Mouse (Mus musculus) lung, postnatal 0 days (tissue): ENCODE measurements at regions not wholly inside any gene's neighbourhood (a gene's known extent, or its start where the extent isn't known, plus 50 kb on each side); places are given as distances from the start of the nearest gene placed in this dataset.

Experiments used
- ATAC-seq: fragments of 200-750 bp; cut with Nextera tagmentation; 2 replicates; pipeline ENCODE4 v1.8.0; 2017; ENCODE audit warnings: moderate library complexity
- DNase-seq: peaks from one replicate; pipeline ENCODE4 v3.0.0-alpha.2; 2016; ENCODE audit warnings: low spot score
- H3K27ac ChIP-seq: fragments of 300-500 bp; sonication (generic); 2 replicates; pipeline ENCODE4 v1.5.1; 2014; ENCODE audit warnings: antibody characterized with exemption, mild to moderate bottlenecking, low read length, mixed read lengths
- H3K27me3 ChIP-seq: fragments of 300-500 bp; sonication (generic); replicated peaks from 2 replicates; pipeline ENCODE4 v1.6.1; 2014; ENCODE audit warnings: low read length, mixed read lengths; ENCODE audit not compliant: insufficient read depth
- H3K36me3 ChIP-seq: fragments of 300-500 bp; sonication (generic); 2 replicates; pipeline ENCODE4 v1.6.1; 2014; ENCODE audit warnings: low read length, mixed read lengths; ENCODE audit not compliant: insufficient read depth
- H3K4me1 ChIP-seq: fragments of 300-500 bp; sonication (generic); 2 replicates; pipeline ENCODE4 v1.6.1; 2014; ENCODE audit warnings: antibody characterized with exemption, low read depth, low read length, mixed read lengths; ENCODE audit not compliant: insufficient read depth
- H3K4me2 ChIP-seq: fragments of 300-500 bp; sonication (generic); replicated peaks from 2 replicates; pipeline ENCODE4 v1.6.1; 2014; ENCODE audit warnings: low read depth, mild to moderate bottlenecking, low read length, moderate library complexity, mixed read lengths
- H3K4me3 ChIP-seq: fragments of 300-500 bp; sonication (generic); 2 replicates; pipeline ENCODE4 v1.5.1; 2014; ENCODE audit warnings: low read depth, low read length
- H3K9ac ChIP-seq: fragments of 300-500 bp; sonication (generic); replicated peaks from 2 replicates; pipeline ENCODE4 v1.6.1; 2014; ENCODE audit warnings: low read depth, mild to moderate bottlenecking
- H3K9me3 ChIP-seq: fragments of 300-500 bp; sonication (generic); 2 replicates; pipeline ENCODE4 v1.6.1; 2016; ENCODE audit warnings: low read length, mixed read lengths
- CTCF ChIP-seq: IDR thresholded peaks from 2 replicates; pipeline ENCODE4 v1.5.1; 2016; ENCODE audit warnings: antibody characterized with exemption, mild to moderate bottlenecking
- EP300 ChIP-seq: IDR thresholded peaks from 2 replicates; pipeline ENCODE4 v1.6.1; 2016; ENCODE audit warnings: antibody characterized with exemption, mild to moderate bottlenecking, control low read depth
- WGBS: fragments of 180-500 bp; shearing (Covaris S2); extraction: QIAGEN DNeasy Blood & Tissue Kit; methylation state at CpG from one replicate; pipeline ENCODE4 v1.1.7; 2014; 5-methylcytosine and 5-hydroxymethylcytosine counted together

GRCm38 (mm10) chr1:14485746-14486145 is 1607.4 kb downstream of the 4930444P10Rik start:
- WGBS, result 59% methylated on average over 2 of the region's 2 CpGs
- no peaks in the 10 kb centered on the region for H3K4me1 ChIP-seq
- no peak for DNase-seq

GRCm38 (mm10) chr1:14484121-14484916 is 1608.8 kb downstream of the 4930444P10Rik start:
- 89% methylated on average over 6 of the region's 6 CpGs for WGBS
- H3K36me3 ChIP-seq, result no peaks in the 10 kb centered on the region
- no peak overlapping the region for H3K27ac ChIP-seq
- H3K4me2 ChIP-seq, result no peak overlapping the region
- TF ChIP-seq EP300, result no peak
- no peak for TF ChIP-seq CTCF
- H3K9me3 ChIP-seq, result no peaks in the 10 kb centered on the region
- no peaks in the 10 kb centered on the region for H3K4me1 ChIP-seq
- DNase-seq, result no peak
- no peaks in the 10 kb centered on the region for H3K27me3 ChIP-seq
- H3K9ac ChIP-seq, result no peak overlapping the region
- ATAC-seq, result no peak
- no peak overlapping the region for H3K4me3 ChIP-seq

More at GRCm38 (mm10) chr1:14485746-14486145, 1607.4 kb downstream of the 4930444P10Rik start:
- no peak for ATAC-seq
- Histone ChIP-seq H3K27ac (no peak overlapping the region), H3K4me2 (no peak overlapping the region), H3K4me3 (no peak overlapping the region), H3K36me3 (no peaks in the 10 kb centered on the region), H3K27me3 (no peaks in the 10 kb centered on the region), H3K9me3 (no peaks in the 10 kb centered on the region), H3K9ac (no peak overlapping the region)
- TF ChIP-seq EP300 (no peak), CTCF (no peak)

- ATAC-seq, result no peak
- H3K27me3 ChIP-seq, result no peaks in the 10 kb centered on the region
- no peak overlapping the region for H3K9ac ChIP-seq
- DNase-seq, result no peak
- no peaks in the 10 kb centered on the region for H3K36me3 ChIP-seq
- TF ChIP-seq CTCF, result no peak
- TF ChIP-seq EP300, result no peak
- H3K4me1 ChIP-seq, result no peaks in the 10 kb centered on the region
- H3K27ac ChIP-seq, result no peak overlapping the region
- WGBS, result 35% methylated on average over 3 of the region's 3 CpGs
- H3K4me3 ChIP-seq, result no peak overlapping the region
- H3K4me2 ChIP-seq, result no peak overlapping the region
- H3K9me3 ChIP-seq, result no peaks in the 10 kb centered on the region
Measured at GRCm38 (mm10) chr1:14472294-14472693, 1620.8 kb downstream of the 4930444P10Rik start.

GRCm38 (mm10) chr1:14471551-14471950 is 1621.6 kb downstream of the 4930444P10Rik start:
- Histone ChIP-seq H3K27me3 (no peaks in the 10 kb centered on the region), H3K9ac (no peak overlapping the region), H3K27ac (no peak overlapping the region), H3K4me2 (no peak overlapping the region), H3K4me1 (no peaks in the 10 kb centered on the region), H3K36me3 (no peaks in the 10 kb centered on the region), H3K9me3 (no peaks in the 10 kb centered on the region), H3K4me3 (no peak overlapping the region)
- ATAC-seq, result no peak
- WGBS, result 31% methylated on average over 2 of the region's 2 CpGs
- DNase-seq, result no peak
- TF ChIP-seq CTCF (no peak), EP300 (no peak)

- no peak for ATAC-seq
- Histone ChIP-seq H3K27ac (no peak overlapping the region), H3K36me3 (no peaks in the 10 kb centered on the region), H3K4me3 (no peak overlapping the region), H3K9me3 (no peaks in the 10 kb centered on the region), H3K4me2 (no peak overlapping the region), H3K9ac (no peak overlapping the region), H3K27me3 (no peaks in the 10 kb centered on the region), H3K4me1 (no peaks in the 10 kb centered on the region)
- no peak for TF ChIP-seq EP300
- no peak for TF ChIP-seq CTCF
- WGBS, result 24% methylated on average over 5 of the region's 5 CpGs
- no peak for DNase-seq
Measured at GRCm38 (mm10) chr1:14464788-14465482, 1628.2 kb downstream of the 4930444P10Rik start.

- ATAC-seq, result no peak
- no peak overlapping the region for H3K4me3 ChIP-seq
- WGBS, result 26% methylated on average over 3 of the region's 3 CpGs
Measured at GRCm38 (mm10) chr1:14462496-14462895, 1630.6 kb downstream of the 4930444P10Rik start.

More at GRCm38 (mm10) chr1:14462496-14462895, 1630.6 kb downstream of the 4930444P10Rik start:
- DNase-seq, result no peak
- TF ChIP-seq CTCF (no peak), EP300 (no peak)
- Histone ChIP-seq H3K36me3 (no peaks in the 10 kb centered on the region), H3K9ac (no peak overlapping the region), H3K4me2 (no peak overlapping the region), H3K27me3 (no peaks in the 10 kb centered on the region), H3K9me3 (no peaks in the 10 kb centered on the region), H3K4me1 (no peaks in the 10 kb centered on the region), H3K27ac (no peak overlapping the region)
